Mouse (Mus musculus) thymus, adult 2 months (tissue): ENCODE measurements around the gene Il1rap. TPM values are rescaled to one million over a fixed set of nuclear protein-coding genes. Genes with fewer than 3 reads are reported as not detected.

ENCODE experiments used
- DNase-seq: peaks from one replicate; pipeline ENCODE4 v3.0.0; 2021
- H3K27ac ChIP-seq: fragments of 200-500 bp; 2 replicates; pipeline ENCODE4 v1.5.1; 2012; ENCODE audit warnings: low read length, control low read depth; ENCODE audit not compliant: control insufficient read depth, insufficient read depth
- H3K27me3 ChIP-seq: fragments of 200-500 bp; 2 replicates; pipeline ENCODE4 v1.6.1; 2012; ENCODE audit warnings: mild to moderate bottlenecking, low read length, moderate library complexity, mixed read lengths; ENCODE audit not compliant: control insufficient read depth, insufficient read depth
- H3K36me3 ChIP-seq: fragments of 200-500 bp; 2 replicates; pipeline ENCODE4 v1.6.1; 2012; ENCODE audit warnings: mild to moderate bottlenecking, low read length, moderate library complexity; ENCODE audit not compliant: control insufficient read depth, insufficient read depth
- H3K4me1 ChIP-seq: fragments of 200-500 bp; replicated peaks from 2 replicates; pipeline ENCODE4 v1.6.1; 2012; ENCODE audit warnings: low read length; ENCODE audit not compliant: control insufficient read depth, insufficient read depth
- H3K4me3 ChIP-seq: fragments of 200-500 bp; 2 replicates; pipeline ENCODE4 v1.5.1; 2012; ENCODE audit warnings: mild to moderate bottlenecking, low read length, control low read depth, moderate library complexity; ENCODE audit not compliant: control insufficient read depth, insufficient read depth
- CTCF ChIP-seq: fragments of 200-500 bp; IDR thresholded peaks from 2 replicates; pipeline ENCODE4 v1.5.1; 2012; ENCODE audit warnings: mild to moderate bottlenecking, control low read depth, low read length, moderate library complexity, borderline replicate concordance; ENCODE audit not compliant: control insufficient read depth, poor library complexity, insufficient read depth; ENCODE audit errors: extremely low read depth
- POLR2A ChIP-seq: fragments of 200-500 bp; IDR thresholded peaks from 2 replicates; pipeline ENCODE4 v1.6.1; 2012; ENCODE audit warnings: mild to moderate bottlenecking, low read length, control low read depth, moderate library complexity; ENCODE audit not compliant: control insufficient read depth, poor library complexity, insufficient read depth; ENCODE audit errors: extremely low read depth
- WGBS: fragments of 180-500 bp; shearing (Covaris S2); methylation state at CpG from one replicate; pipeline ENCODE4 v1.1.7; 2018; 5-methylcytosine and 5-hydroxymethylcytosine counted together
- polyA plus RNA-seq: library from polyadenylated mRNA; depleted of rRNA; stranded (reverse); fragments of >200 nt; gene quantifications from 2 replicates; pipeline ENCODE4 v1.2.3, GENCODE M21; 2012

Gene Il1rap
- polyA plus RNA-seq, 1 experiment, result 3.6 TPM

- Histone ChIP-seq H3K36me3 (no peaks in the 10 kb centered on the region), H3K4me1 (no peaks in the 10 kb centered on the region), H3K4me3 (no peak overlapping the region), H3K27me3 (no peaks in the 10 kb centered on the region), H3K27ac (no peak overlapping the region)
- no peak for DNase-seq
- TF ChIP-seq POLR2A (no peak), CTCF (no peak)
- 97% methylated on average over 2 of the region's 2 CpGs for WGBS
Observed at GRCm38 (mm10) chr16:26608003-26608402, 26.5 kb downstream of the Il1rap start.

DNA sequence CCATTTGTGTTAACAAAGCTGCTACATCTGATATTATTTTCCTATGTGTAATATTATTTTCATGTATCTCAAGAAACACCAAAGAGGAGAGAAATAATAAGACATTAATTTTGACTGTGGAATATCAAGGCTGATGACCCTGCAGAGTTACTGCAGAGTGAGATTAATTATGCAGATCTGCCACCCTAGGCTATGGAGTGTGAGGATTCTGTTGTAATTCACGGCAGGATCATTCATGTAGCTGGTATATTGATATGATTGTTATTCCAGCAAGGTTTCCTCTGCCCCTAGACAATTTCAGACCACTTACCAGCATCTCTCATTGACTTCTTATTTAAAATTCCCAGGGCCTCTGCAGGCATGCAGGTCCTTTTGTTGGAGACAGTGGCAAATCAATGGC, 29.0 kb downstream of the Il1rap start:
- DNase-seq, result no peak
- H3K4me1 ChIP-seq, result no peaks in the 10 kb centered on the region
- H3K27ac ChIP-seq, result no peak overlapping the region
- no peak for TF ChIP-seq POLR2A
- no peak for TF ChIP-seq CTCF
- WGBS, result 97% methylated on average over 1 of the region's 1 CpGs
- H3K27me3 ChIP-seq, result no peaks in the 10 kb centered on the region
- no peaks in the 10 kb centered on the region for H3K36me3 ChIP-seq
- no peak overlapping the region for H3K4me3 ChIP-seq

DNA sequence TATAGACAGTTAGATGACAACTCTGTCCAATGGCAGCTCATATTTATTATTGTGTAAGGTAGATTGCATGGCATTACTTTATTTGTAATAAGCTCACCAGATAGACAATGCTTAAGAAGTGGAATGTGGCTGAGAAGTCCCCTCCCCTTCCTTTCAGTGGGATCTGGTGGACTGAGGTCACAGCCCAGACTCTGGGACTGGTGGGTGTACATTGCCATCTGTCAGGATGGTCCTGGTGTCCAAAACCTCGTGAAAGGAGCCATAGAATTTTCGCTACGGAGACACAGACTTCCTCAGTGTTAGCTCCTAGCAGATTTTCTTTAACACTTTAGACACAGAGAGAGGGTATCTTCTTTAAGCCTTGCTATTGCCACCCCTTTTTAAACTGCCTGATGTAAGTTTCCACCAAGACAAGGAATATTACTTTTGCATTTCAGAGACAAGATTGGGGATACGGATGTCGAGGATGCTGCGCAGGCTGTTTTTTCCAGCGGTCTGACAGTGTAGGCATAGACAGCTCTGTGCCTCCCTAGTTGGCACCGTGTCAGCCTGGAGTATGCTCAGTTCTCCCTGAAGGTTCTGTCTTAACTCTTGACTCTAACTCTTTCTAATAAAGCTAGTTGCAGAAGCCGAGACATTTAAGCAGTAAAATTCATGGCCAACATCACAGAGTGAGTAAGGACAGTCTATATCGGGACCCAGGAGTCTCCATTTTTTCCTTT, 31.2 kb downstream of the Il1rap start:
- H3K4me3 ChIP-seq, result no peak overlapping the region
- DNase-seq, result no peak
- H3K27ac ChIP-seq, result no peak overlapping the region
- TF ChIP-seq CTCF, result no peak
- TF ChIP-seq POLR2A, result no peak
- H3K27me3 ChIP-seq, result no peaks in the 10 kb centered on the region
- no peaks in the 10 kb centered on the region for H3K36me3 ChIP-seq
- H3K4me1 ChIP-seq, result no peaks in the 10 kb centered on the region
- WGBS, result 94% methylated on average over 10 of the region's 10 CpGs

- Histone ChIP-seq H3K27me3 (no peaks in the 10 kb centered on the region), H3K27ac (no peak overlapping the region)
- 98% methylated on average over 1 of the region's 1 CpGs for WGBS
Observed at GRCm38 (mm10) chr16:26623141-26623540, 41.6 kb downstream of the Il1rap start.

GRCm38 (mm10) chr16:26626065-26626464, 44.6 kb downstream of the Il1rap start:
- no peaks in the 10 kb centered on the region for H3K36me3 ChIP-seq
- H3K27ac ChIP-seq, result no peak overlapping the region
- no peak overlapping the region for H3K4me3 ChIP-seq
- WGBS, result 79% methylated on average over 3 of the region's 3 CpGs
- H3K27me3 ChIP-seq, result no peaks in the 10 kb centered on the region
- H3K4me1 ChIP-seq, result no peaks in the 10 kb centered on the region
- no peak for TF ChIP-seq CTCF
- TF ChIP-seq POLR2A, result no peak
- no peak for DNase-seq

More at GRCm38 (mm10) chr16:26623141-26623540, 41.6 kb downstream of the Il1rap start:
- Histone ChIP-seq H3K4me3 (no peak overlapping the region), H3K4me1 (no peaks in the 10 kb centered on the region), H3K36me3 (no peaks in the 10 kb centered on the region)
- DNase-seq, result no peak
- no peak for TF ChIP-seq POLR2A
- no peak for TF ChIP-seq CTCF

DNA sequence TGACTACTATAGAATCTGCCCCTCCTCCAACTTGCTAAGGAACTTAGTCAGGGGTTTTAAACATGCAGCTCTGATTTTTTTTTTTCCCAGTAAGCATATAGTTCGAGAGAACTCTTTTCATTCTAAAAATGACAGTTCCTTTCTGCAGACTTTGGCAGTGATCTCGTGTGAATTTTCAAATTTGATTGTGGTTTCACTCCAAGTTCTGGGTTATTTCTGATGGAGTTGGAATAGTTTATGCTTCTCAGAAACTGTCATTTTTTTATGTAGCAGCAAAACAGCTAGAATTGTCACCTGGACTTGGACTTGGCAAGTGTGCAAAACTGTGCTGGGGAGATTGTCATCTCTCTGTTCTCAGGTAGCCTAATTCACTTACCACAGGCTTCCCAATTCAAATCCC, 53.3 kb downstream of the Il1rap start:
- WGBS, result 58% methylated on average over 2 of the region's 2 CpGs

GRCm38 (mm10) chr16:26643077-26643476, 61.6 kb downstream of the Il1rap start:
- H3K27me3 ChIP-seq, result no peaks in the 10 kb centered on the region
- DNase-seq, result no peak
- no peaks in the 10 kb centered on the region for H3K4me1 ChIP-seq
- H3K27ac ChIP-seq, result no peak overlapping the region
- H3K4me3 ChIP-seq, result no peak overlapping the region
- H3K36me3 ChIP-seq, result no peaks in the 10 kb centered on the region
- 85% methylated on average over 6 of the region's 6 CpGs for WGBS
- TF ChIP-seq CTCF (no peak), POLR2A (no peak)

More for the DNA sequence above, 53.3 kb downstream of the Il1rap start:
- no peaks in the 10 kb centered on the region for H3K4me1 ChIP-seq
- TF ChIP-seq POLR2A, result no peak
- no peak for TF ChIP-seq CTCF
- H3K27ac ChIP-seq, result no peak overlapping the region
- H3K36me3 ChIP-seq, result no peaks in the 10 kb centered on the region
- no peak overlapping the region for H3K4me3 ChIP-seq
- H3K27me3 ChIP-seq, result no peaks in the 10 kb centered on the region
- DNase-seq, result no peak
